In the genomic region with DNA sequence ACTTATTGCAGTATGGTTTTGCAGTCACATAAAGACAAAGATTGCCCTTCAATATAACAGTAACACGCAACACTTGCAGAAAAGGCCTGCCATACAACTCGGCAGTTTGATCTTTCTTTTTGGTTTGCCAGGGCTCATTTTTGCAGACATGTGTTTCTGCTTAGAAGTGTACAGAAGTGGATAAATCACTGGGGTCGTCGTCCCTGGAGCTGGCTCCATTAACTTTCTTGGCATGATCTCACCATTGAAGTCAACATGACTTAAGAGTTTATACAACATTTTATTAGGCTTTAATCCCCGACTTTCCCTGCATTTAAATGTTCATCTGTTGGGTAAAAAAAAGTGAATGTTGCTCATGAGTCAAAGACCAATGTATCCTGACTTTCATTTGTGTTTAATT, we compare ENCODE assay signal across 19 mouse cellular contexts.
DNase-seq lines count a peak whose midpoint lies in the region; ATAC-seq lines count a peak whose summit lies in the region.
"Had no signal": no experiment of that assay in that cellular context is flagged by ENCODE, and none has a peak within 500 bp of the region (broad histone marks: within the 10 kb centered on the region; RNA-seq: fewer than 3 reads in every experiment).

No protein-coding gene starts in this region.

- no peak for DNase-seq in kidney, adult 9 months
- DNase-seq in embryo, embryonic 10.5 days (ENCODE audit: low spot score) = peak; percentile 58
- DNase-seq in left cerebral cortex, postnatal 36 days (ENCODE audit: low spot score in 2 of 2) = no peak
- DNase-seq in heart, postnatal 25 days (ENCODE audit: low spot score) = no peak
- DNase-seq in adrenal gland, postnatal 4 days (ENCODE audit: low spot score in 2 of 2) = no peak
- DNase-seq: B cell, adult 2 months; cerebellum, postnatal 25 days; lung, postnatal 4 days; retina, postnatal 1 day had no signal

- ATAC-seq in kidney, embryonic 15.5 days (replicated peaks; ENCODE audit: low FRiP score) = no peak
- no peak for ATAC-seq in embryonic facial prominence, embryonic 12.5 days (ENCODE audit: insufficient number of reproducible peaks, insufficient read depth, low FRiP score, low TSS enrichment)
- ATAC-seq in limb, embryonic 12.5 days (ENCODE audit: insufficient number of reproducible peaks, insufficient read depth, low FRiP score, low TSS enrichment, low read depth) = peak; percentile 64; the same call in 1 of the 2 replicates
- ATAC-seq: intestine, embryonic 15.5 days; Patski had no signal

- peaks cover 9% of the 10 kb centered on the region; the same call in 1 of the 2 replicates for H3K4me1 ChIP-seq in kidney, embryonic 15.5 days
- H3K4me1 ChIP-seq in embryonic facial prominence, embryonic 12.5 days = peaks cover 14% of the 10 kb centered on the region; the same call in 1 of the 2 replicates
- peaks cover 27% of the 10 kb centered on the region for H3K4me1 ChIP-seq in limb, embryonic 12.5 days (replicated peaks)
- H3K4me1 ChIP-seq: heart, embryonic 12.5 days; midbrain, embryonic 12.5 days; neural tube, embryonic 15.5 days had no signal

- H3K36me3 ChIP-seq in kidney, embryonic 15.5 days = no peaks in the 10 kb centered on the region
- H3K36me3 ChIP-seq in embryonic facial prominence, embryonic 12.5 days = no peaks in the 10 kb centered on the region
- no peaks in the 10 kb centered on the region for H3K36me3 ChIP-seq in limb, embryonic 12.5 days
- H3K36me3 ChIP-seq: forebrain, embryonic 10.5 days; heart, embryonic 12.5 days; intestine, embryonic 15.5 days; midbrain, embryonic 12.5 days; neural tube, embryonic 15.5 days had no signal

- H3K9me3 ChIP-seq in kidney, embryonic 15.5 days (replicated peaks) = no peaks in the 10 kb centered on the region
- H3K9me3 ChIP-seq in embryonic facial prominence, embryonic 12.5 days = no peaks in the 10 kb centered on the region
- H3K9me3 ChIP-seq in limb, embryonic 12.5 days = no peaks in the 10 kb centered on the region
- H3K9me3 ChIP-seq: forebrain, embryonic 10.5 days; heart, embryonic 12.5 days; intestine, embryonic 15.5 days; midbrain, embryonic 12.5 days; neural tube, embryonic 15.5 days had no signal

- no peak overlapping the region for H3K9ac ChIP-seq in kidney, embryonic 15.5 days
- no peak overlapping the region for H3K9ac ChIP-seq in embryonic facial prominence, embryonic 12.5 days
- H3K9ac ChIP-seq in limb, embryonic 12.5 days (replicated peaks) = no peak overlapping the region
- H3K9ac ChIP-seq: heart, embryonic 12.5 days; intestine, embryonic 15.5 days; liver, embryonic 14.5 days; midbrain, embryonic 12.5 days; neural tube, embryonic 15.5 days had no signal

- intact Hi-C loops in left cerebral cortex, postnatal 36 days (cut with DNase I) = no loop called here
- intact Hi-C loops in heart, postnatal 25 days (cut with DNase I) = no loop called here

- 40% methylated on average over 5 of the region's 5 CpGs for WGBS in kidney, embryonic 15.5 days
- 19% methylated on average over 5 of the region's 5 CpGs for WGBS in embryonic facial prominence, embryonic 12.5 days
- WGBS in limb, embryonic 12.5 days = 14% methylated on average over 5 of the region's 5 CpGs

- H3K27me3 ChIP-seq in kidney, embryonic 15.5 days = no peaks in the 10 kb centered on the region
- H3K27me3 ChIP-seq in embryonic facial prominence, embryonic 12.5 days = no peaks in the 10 kb centered on the region
- no peaks in the 10 kb centered on the region for H3K27me3 ChIP-seq in limb, embryonic 12.5 days
- H3K27me3 ChIP-seq: heart, embryonic 12.5 days; intestine, embryonic 15.5 days; midbrain, embryonic 12.5 days; neural tube, embryonic 15.5 days; Patski had no signal

- H3K4me3 ChIP-seq in kidney, embryonic 15.5 days (replicated peaks) = no peak overlapping the region
- H3K4me3 ChIP-seq in embryonic facial prominence, embryonic 12.5 days = no peak overlapping the region
- no peak overlapping the region for H3K4me3 ChIP-seq in limb, embryonic 12.5 days (replicated peaks)
- H3K4me3 ChIP-seq: forebrain, embryonic 10.5 days; heart, embryonic 12.5 days; intestine, embryonic 15.5 days; midbrain, embryonic 12.5 days; neural tube, embryonic 15.5 days had no signal

- no peak overlapping the region for H3K4me2 ChIP-seq in kidney, embryonic 15.5 days
- no peak overlapping the region for H3K4me2 ChIP-seq in embryonic facial prominence, embryonic 12.5 days (replicated peaks)
- H3K4me2 ChIP-seq in limb, embryonic 12.5 days = no peak overlapping the region
- H3K4me2 ChIP-seq: heart, embryonic 12.5 days; intestine, embryonic 15.5 days; midbrain, embryonic 12.5 days; neural tube, embryonic 15.5 days had no signal

- H3K27ac ChIP-seq in kidney, embryonic 15.5 days = peak overlapping the region; percentile 61
- peak overlapping the region; percentile 64; the same call in 1 of the 2 replicates for H3K27ac ChIP-seq in embryonic facial prominence, embryonic 12.5 days
- peak overlapping the region; percentile 56 for H3K27ac ChIP-seq in limb, embryonic 12.5 days
- H3K27ac ChIP-seq: forebrain, embryonic 10.5 days; intestine, embryonic 15.5 days; liver, embryonic 14.5 days; midbrain, embryonic 12.5 days; neural tube, embryonic 15.5 days had no signal
